Mouse (Mus musculus): Measurements from ENCODE around the gene Glycam1.

Glycam1 gene

GRCm38 (mm10) chr15:103519386-103520378, 45.2 kb downstream of the Glycam1 start:
- no peak for DNase-seq (ENCODE audit: low read depth, low spot score)

GRCm38 (mm10) chr15:103518600-103519385, 46.1 kb downstream of the Glycam1 start:
- no peak for DNase-seq (ENCODE audit: low read depth, low spot score)

GRCm38 (mm10) chr15:103514914-103515313, 50.0 kb downstream of the Glycam1 start:
- no peak for DNase-seq (ENCODE audit: low read depth, low spot score)

DNA sequence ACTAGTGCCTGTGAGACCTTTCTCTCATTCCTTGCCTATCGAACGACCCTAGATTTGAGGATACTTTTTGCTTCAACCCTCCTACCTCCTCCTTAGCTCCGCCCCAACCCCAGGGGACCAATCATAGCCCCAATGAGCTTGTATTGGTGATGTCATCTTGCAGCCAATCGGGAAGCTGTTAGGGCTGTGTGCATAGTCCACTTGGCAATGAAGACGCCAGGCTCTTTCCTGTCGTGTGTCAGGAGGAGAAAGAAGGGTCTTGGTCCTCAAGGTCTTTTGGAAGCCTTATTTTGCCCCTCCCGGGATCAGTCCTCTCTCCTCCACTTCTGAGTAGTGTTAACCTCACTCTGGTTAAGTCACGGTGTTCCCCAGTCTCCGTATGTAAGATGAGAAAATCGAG, 50.8 kb downstream of the Glycam1 start:
- DNase-seq (ENCODE audit: low read depth, low spot score), result peak; percentile 50

DNA sequence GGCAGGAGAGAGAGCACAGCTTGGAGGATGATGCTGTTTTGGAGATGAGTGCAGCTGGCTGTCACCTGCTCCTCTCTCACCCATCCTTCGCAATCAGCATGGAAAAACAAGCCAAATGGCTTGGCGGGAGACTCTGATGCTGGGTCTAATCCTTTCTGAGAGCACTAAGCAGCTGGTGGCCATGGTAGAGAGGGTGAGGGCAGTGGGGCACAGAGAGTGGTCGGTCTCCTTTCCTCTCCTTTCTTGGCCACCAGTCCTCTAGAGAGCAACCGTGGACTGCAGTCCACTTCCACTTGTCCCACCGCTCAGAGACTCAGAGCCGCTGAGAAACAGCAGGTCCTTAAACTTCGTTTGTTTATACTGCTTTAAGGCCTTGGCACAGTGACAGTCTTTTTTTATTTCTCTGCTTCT, 51.3 kb downstream of the Glycam1 start:
- DNase-seq (ENCODE audit: low read depth, low spot score), result no peak
